Mouse (Mus musculus) bone marrow macrophage, adult 2 months (primary cell): ENCODE data around the gene Cbfa2t3.

Experiments
- CTCF ChIP-seq: IDR thresholded peaks from 2 replicates; pipeline ENCODE4 v1.5.1; 2012; ENCODE audit warnings: low read depth, mild to moderate bottlenecking, low read length, moderate library complexity
- POLR2A ChIP-seq: IDR thresholded peaks from 2 replicates; pipeline ENCODE4 v1.6.1; 2012; ENCODE audit warnings: mild to moderate bottlenecking, low read depth, low read length, borderline replicate concordance

GRCm38 (mm10) chr8:122605367-122605766 is 93.5 kb downstream of the Cbfa2t3 start:
- TF ChIP-seq CTCF (no peak), POLR2A (no peak)
